Mouse (Mus musculus): ENCODE data around the gene Pum2.

- TF ChIP-seq POLR2A (IDR thresholded peaks at IDR 0.05; ENCODE audit: borderline replicate concordance, extremely low read depth, low read depth, low read length) (no peak), CTCF (IDR thresholded peaks at IDR 0.05; ENCODE audit: insufficient read depth, low read length) (no peak)
Measured at GRCm38 (mm10) chr12:8774183-8774582, 100.2 kb downstream of the Pum2 start.

Measured in lung, adult 2 months (tissue).